Mouse (Mus musculus) E14TG2a.4 (cell line): Measurements from ENCODE around the gene Commd7.

Source experiments
- CTCF ChIP-seq: conservative IDR thresholded peaks from 2 replicates; pipeline ENCODE4 v1.5.1; 2014; ENCODE audit warnings: low read length
- NANOG ChIP-seq: IDR thresholded peaks from 2 replicates; pipeline ENCODE4 v1.6.1; 2014; ENCODE audit warnings: borderline replicate concordance, low read length, mixed read lengths

- TF ChIP-seq CTCF (no peak), NANOG (no peak)
These were observed 13.7 kb downstream of the Commd7 start for GRCm38 (mm10) chr2:153618889-153619288.
